ENCODE assay signal across 20 mouse cellular contexts in the genomic region with DNA sequence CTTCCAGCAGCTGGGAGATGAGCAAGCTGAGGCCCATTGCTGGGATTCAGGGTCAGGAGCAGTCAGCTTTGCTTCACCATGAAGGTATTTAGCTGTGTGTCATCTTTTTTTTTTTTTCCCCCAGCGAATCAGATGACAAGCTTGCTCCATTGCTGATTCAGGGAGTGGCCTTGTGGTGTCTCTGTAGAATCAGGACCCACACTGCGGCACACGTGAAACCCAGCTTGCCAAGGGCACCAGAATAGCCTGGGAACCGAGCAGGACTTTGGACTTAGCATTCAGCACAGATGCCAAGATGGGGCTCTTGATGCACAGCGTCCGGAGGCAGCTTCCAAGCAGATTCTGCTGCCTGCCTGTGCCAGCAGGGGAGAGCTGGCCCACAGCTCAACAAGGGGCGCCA. TPM values are rescaled to one million over a fixed set of nuclear protein-coding genes. Genes with fewer than 3 reads are reported as not detected.
DNase-seq lines count a peak whose midpoint lies in the region; ATAC-seq and TF ChIP-seq lines count a peak whose summit lies in the region.
"Had no signal": no experiment of that assay in that cellular context is flagged by ENCODE, and none has a peak within 500 bp of the region (broad histone marks: within the 10 kb centered on the region; RNA-seq: fewer than 3 reads in every experiment).

No protein-coding gene starts in this region.

- H3K9ac ChIP-seq in hindbrain, postnatal 0 days (replicated peaks; ENCODE audit: low read length) = no peak overlapping the region
- no peak overlapping the region for H3K9ac ChIP-seq in hindbrain, embryonic 11.5 days (ENCODE audit: low read depth, low read length)
- no peak overlapping the region for H3K9ac ChIP-seq in midbrain, embryonic 11.5 days (ENCODE audit: low read length)
- H3K9ac ChIP-seq in midbrain, embryonic 14.5 days (replicated peaks; ENCODE audit: low read length) = no peak overlapping the region
- H3K9ac ChIP-seq: limb, embryonic 13.5 days; liver, postnatal 0 days had no signal

- H3K4me2 ChIP-seq in hindbrain, postnatal 0 days (ENCODE audit: low read depth, low read length) = no peak overlapping the region
- H3K4me2 ChIP-seq in hindbrain, embryonic 11.5 days (replicated peaks; ENCODE audit: low read depth, low read length) = no peak overlapping the region
- H3K4me2 ChIP-seq in midbrain, embryonic 11.5 days = no peak overlapping the region
- no peak overlapping the region for H3K4me2 ChIP-seq in midbrain, embryonic 14.5 days (ENCODE audit: low read length)
- H3K4me2 ChIP-seq: limb, embryonic 13.5 days had no signal

- H3K4me3 ChIP-seq in hindbrain, postnatal 0 days (ENCODE audit: low read length) = no peak overlapping the region
- H3K4me3 ChIP-seq in hindbrain, embryonic 11.5 days (ENCODE audit: low read depth, low read length) = no peak overlapping the region
- H3K4me3 ChIP-seq in midbrain, embryonic 11.5 days (ENCODE audit: low read depth, low read length) = no peak overlapping the region
- no peak overlapping the region for H3K4me3 ChIP-seq in midbrain, embryonic 14.5 days (replicated peaks; ENCODE audit: low read depth, low read length)
- H3K4me3 ChIP-seq: heart, adult 2 months; limb, embryonic 13.5 days; myocyte had no signal

- WGBS in hindbrain, postnatal 0 days = 49% methylated on average over 7 of the region's 7 CpGs
- WGBS in hindbrain, embryonic 11.5 days = 87% methylated on average over 7 of the region's 7 CpGs
- 88% methylated on average over 7 of the region's 7 CpGs for WGBS in midbrain, embryonic 11.5 days
- WGBS in midbrain, embryonic 14.5 days = 72% methylated on average over 7 of the region's 7 CpGs

- H3K36me3 ChIP-seq in hindbrain, postnatal 0 days (ENCODE audit: insufficient read depth, low read length) = no peaks in the 10 kb centered on the region
- H3K36me3 ChIP-seq in hindbrain, embryonic 11.5 days (ENCODE audit: control insufficient read depth, insufficient read depth, low read length) = no peaks in the 10 kb centered on the region
- no peaks in the 10 kb centered on the region for H3K36me3 ChIP-seq in midbrain, embryonic 11.5 days (ENCODE audit: control insufficient read depth, insufficient read depth, low read length)
- no peaks in the 10 kb centered on the region for H3K36me3 ChIP-seq in midbrain, embryonic 14.5 days (ENCODE audit: control insufficient read depth, insufficient read depth, low read length)
- H3K36me3 ChIP-seq: G1E; limb, embryonic 13.5 days had no signal

- peaks cover 19% of the 10 kb centered on the region; the same call in 1 of the 2 replicates for H3K27me3 ChIP-seq in hindbrain, postnatal 0 days (ENCODE audit: insufficient read depth, low read length)
- peaks cover 44% of the 10 kb centered on the region for H3K27me3 ChIP-seq in hindbrain, embryonic 11.5 days (ENCODE audit: control insufficient read depth, insufficient read depth, low read length)
- H3K27me3 ChIP-seq in midbrain, embryonic 11.5 days (ENCODE audit: control insufficient read depth, insufficient read depth, low read length) = peaks cover 88% of the 10 kb centered on the region
- peaks cover 79% of the 10 kb centered on the region for H3K27me3 ChIP-seq in midbrain, embryonic 14.5 days (ENCODE audit: control insufficient read depth, insufficient read depth, low read length)

- H3K4me1 ChIP-seq in hindbrain, postnatal 0 days (ENCODE audit: insufficient read depth, low read length) = peaks cover 15% of the 10 kb centered on the region
- peaks cover 9% of the 10 kb centered on the region for H3K4me1 ChIP-seq in hindbrain, embryonic 11.5 days (replicated peaks; ENCODE audit: control insufficient read depth, insufficient read depth, low read length)
- peaks cover 18% of the 10 kb centered on the region for H3K4me1 ChIP-seq in midbrain, embryonic 11.5 days (ENCODE audit: control insufficient read depth, insufficient read depth, low read length)
- peaks cover 19% of the 10 kb centered on the region for H3K4me1 ChIP-seq in midbrain, embryonic 14.5 days (ENCODE audit: control insufficient read depth, insufficient read depth, low read length)

- no peaks in the 10 kb centered on the region for H3K9me3 ChIP-seq in hindbrain, postnatal 0 days (ENCODE audit: low read length)
- no peaks in the 10 kb centered on the region for H3K9me3 ChIP-seq in hindbrain, embryonic 11.5 days (ENCODE audit: control insufficient read depth, low read length)
- H3K9me3 ChIP-seq in midbrain, embryonic 11.5 days (ENCODE audit: control insufficient read depth, low read length) = no peaks in the 10 kb centered on the region
- no peaks in the 10 kb centered on the region for H3K9me3 ChIP-seq in midbrain, embryonic 14.5 days (ENCODE audit: control insufficient read depth, low read length)
- H3K9me3 ChIP-seq: G1E; limb, embryonic 13.5 days had no signal

- peak overlapping the region; percentile 67 for H3K27ac ChIP-seq in hindbrain, postnatal 0 days
- H3K27ac ChIP-seq in hindbrain, embryonic 11.5 days (ENCODE audit: low read depth, low read length) = no peak overlapping the region
- H3K27ac ChIP-seq in midbrain, embryonic 11.5 days (ENCODE audit: low read depth, low read length) = no peak overlapping the region
- no peak overlapping the region for H3K27ac ChIP-seq in midbrain, embryonic 14.5 days (replicated peaks; ENCODE audit: low read depth, low read length)
- H3K27ac ChIP-seq: heart, adult 2 months; limb, embryonic 13.5 days had no signal

- no peak for TF ChIP-seq CTCF in hindbrain, postnatal 0 days (IDR thresholded peaks at IDR 0.05; ENCODE audit: low read depth)

- ATAC-seq in hindbrain, postnatal 0 days = peak; percentile 30; the same call in 1 of the 2 replicates
- no peak for ATAC-seq in hindbrain, embryonic 11.5 days (ENCODE audit: low FRiP score)
- no peak for ATAC-seq in midbrain, embryonic 11.5 days (ENCODE audit: low FRiP score)
- no peak for ATAC-seq in midbrain, embryonic 14.5 days (ENCODE audit: low FRiP score, low TSS enrichment)
- ATAC-seq: forebrain, embryonic 16.5 days; liver, postnatal 0 days had no signal

- peak; percentile 73 for DNase-seq in hindbrain, postnatal 0 days (ENCODE audit: low spot score)
- DNase-seq in hindbrain, embryonic 11.5 days (ENCODE audit: low spot score) = no peak
- peak; percentile 53 for DNase-seq in midbrain, embryonic 11.5 days (ENCODE audit: low spot score, missing footprints)
- DNase-seq in midbrain, embryonic 14.5 days = no peak
- DNase-seq in adrenal gland, postnatal 14 days = peak; percentile 72
- peak; percentile 41 to 76 for DNase-seq in kidney, postnatal 25 days
- DNase-seq in thymus, postnatal 36 days = no peak
- DNase-seq: cerebellum, adult 9-10 months; embryo, embryonic 11 days; heart, adult 2 months; liver, postnatal 0 days had no signal

RNA-seq across cellular contexts. Expression of gene A230072I06Rik, which starts 53.0 kb away (rescaled TPM):
- 0.36 and 0.63 TPM in 2 replicates for total RNA-seq in hindbrain, postnatal 0 days (2014; rRNA removed)
- polyA plus RNA-seq in hindbrain, postnatal 0 days (2015; fragmentation: Nextera tagmentation; extraction: Ambion mirVana) = not detected in 2 replicates
- polyA plus RNA-seq in hindbrain, embryonic 11.5 days (2014; fragmentation: Nextera tagmentation; extraction: Ambion mirVana) = not detected in 2 replicates
- not detected in 2 replicates for polyA plus RNA-seq in midbrain, embryonic 11.5 days (2014; fragmentation: Nextera tagmentation; extraction: Ambion mirVana)
- polyA plus RNA-seq in midbrain, embryonic 14.5 days (2014; fragmentation: Nextera tagmentation; extraction: Ambion mirVana) = not detected in 2 replicates
- not detected in 2 replicates for total RNA-seq in adrenal gland, postnatal 14 days (2021)
- total RNA-seq: gastrocnemius, adult 8-10 months; heart, adult 2 months; layer of hippocampus, adult 18-20 months; left cerebral cortex, adult 18-20 months had no signal
- polyA plus RNA-seq: G1E; heart, adult 2 months; heart, postnatal 0 days; limb, embryonic 13.5 days; liver, postnatal 0 days; myocyte; urinary bladder, adult 2 months had no signal

Comparison
In these comparisons a context has a peak if more than half of its experiments do, and no peak if none do; other contexts are left out.
1. DNase-seq: peak in hindbrain, postnatal 0 days (single experiment), midbrain, embryonic 11.5 days (single experiment), adrenal gland, postnatal 14 days (single experiment) and kidney, postnatal 25 days (2 of 2); none in hindbrain, embryonic 11.5 days (single experiment), midbrain, embryonic 14.5 days (single experiment) and thymus, postnatal 36 days (0 of 2).